Mouse (Mus musculus) midbrain, embryonic 15.5 days (tissue): ENCODE results near the gene Cyp4a30b. TPM values are rescaled to one million over a fixed set of nuclear protein-coding genes. Genes with fewer than 3 reads are reported as not detected.
"Not testable (repeated sequence)": the region's sequence is repeated elsewhere in the genome, so short reads cannot be mapped to it uniquely, and the experiment has no call there.

Experiments used
- ATAC-seq: fragments of 200-750 bp; cut with Nextera tagmentation; replicated peaks from 2 replicates; pipeline ENCODE4 v1.8.0; 2017; ENCODE audit warnings: moderate TSS enrichment
- H3K27ac ChIP-seq: fragments of 300-500 bp; sonication (generic); 2 replicates; pipeline ENCODE4 v1.5.1; 2015; ENCODE audit warnings: mild to moderate bottlenecking, inconsistent platforms
- H3K27me3 ChIP-seq: fragments of 300-500 bp; sonication (generic); replicated peaks from 2 replicates; pipeline ENCODE4 v1.6.1; 2015; ENCODE audit warnings: inconsistent platforms
- H3K36me3 ChIP-seq: fragments of 300-500 bp; sonication (generic); replicated peaks from 2 replicates; pipeline ENCODE4 v1.6.1; 2015; ENCODE audit warnings: inconsistent platforms
- H3K4me1 ChIP-seq: fragments of 300-500 bp; sonication (generic); 2 replicates; pipeline ENCODE4 v1.6.1; 2015; ENCODE audit warnings: inconsistent platforms
- H3K4me2 ChIP-seq: fragments of 300-500 bp; sonication (generic); 2 replicates; pipeline ENCODE4 v1.6.1; 2015; ENCODE audit warnings: inconsistent platforms, mild to moderate bottlenecking, moderate library complexity
- H3K4me3 ChIP-seq: fragments of 300-500 bp; sonication (generic); 2 replicates; pipeline ENCODE4 v1.5.1; 2015; ENCODE audit warnings: mild to moderate bottlenecking, inconsistent platforms
- H3K9ac ChIP-seq: fragments of 300-500 bp; sonication (generic); 2 replicates; pipeline ENCODE4 v1.6.1; 2015; ENCODE audit warnings: mild to moderate bottlenecking, inconsistent platforms
- H3K9me3 ChIP-seq: fragments of 300-500 bp; sonication (generic); 2 replicates; pipeline ENCODE4 v1.6.1; 2016; ENCODE audit warnings: inconsistent platforms
- WGBS: fragments of 180-500 bp; shearing (Covaris S2); methylation state at CpG from one replicate; pipeline ENCODE4 v1.1.7; 2015; ENCODE audit warnings: mixed read lengths; 5-methylcytosine and 5-hydroxymethylcytosine counted together
- polyA plus RNA-seq: library from polyadenylated mRNA; unstranded; fragments of >200 nt; fragmentation: Nextera tagmentation; extraction: Ambion mirVana; gene quantifications from 2 replicates; pipeline ENCODE4 v1.2.1, GENCODE M21; 2015

Cyp4a30b gene
- polyA plus RNA-seq: not detected in 2 replicates

- Histone ChIP-seq H3K9ac (no peak within 1 kb of the TSS), H3K36me3 (no peaks in the 10 kb centered on the region), H3K4me3 (no peak within 1 kb of the TSS), H3K27me3 (no peaks in the 10 kb centered on the region), H3K4me2 (no peak within 1 kb of the TSS), H3K4me1 (no peaks in the 10 kb centered on the region), H3K9me3 (no peaks in the 10 kb centered on the region), H3K27ac (no peak within 1 kb of the TSS)
- no peak for ATAC-seq
- WGBS: 80% methylated on average over 3 of the region's 3 CpGs
These were observed at the start of gene Cyp4a30b for GRCm38 (mm10) chr4:115452304-115452703. Gene Cyp4a30b (plus strand): TSS chr4:115452604.

- not testable (repeated sequence) for H3K27me3 ChIP-seq, H3K9ac ChIP-seq, H3K4me2 ChIP-seq, H3K9me3 ChIP-seq, H3K36me3 ChIP-seq, ATAC-seq, H3K27ac ChIP-seq, H3K4me3 ChIP-seq, H3K4me1 ChIP-seq
These were observed 41.1 kb upstream of the Cyp4a30b start, which contains the start of gene Cyp4a12b for GRCm38 (mm10) chr4:115411324-115411723. Gene Cyp4a12b (plus strand): TSS chr4:115411624.

GRCm38 (mm10) chr4:115450577-115451137 lies 1.7 kb upstream of the Cyp4a30b start:
- no peak overlapping the region for H3K27ac ChIP-seq
- H3K4me1 ChIP-seq: no peaks in the 10 kb centered on the region
- 65% methylated on average over 3 of the region's 3 CpGs for WGBS
- ATAC-seq: no peak
- H3K4me2 ChIP-seq: no peak overlapping the region
- no peaks in the 10 kb centered on the region for H3K27me3 ChIP-seq
- no peak overlapping the region for H3K4me3 ChIP-seq
- no peak overlapping the region for H3K9ac ChIP-seq
- no peaks in the 10 kb centered on the region for H3K9me3 ChIP-seq
- H3K36me3 ChIP-seq: no peaks in the 10 kb centered on the region

GRCm38 (mm10) chr4:115473585-115473984 lies 21.2 kb downstream of the Cyp4a30b start:
- H3K27me3 ChIP-seq, H3K9me3 ChIP-seq, H3K27ac ChIP-seq, H3K4me2 ChIP-seq, H3K9ac ChIP-seq, H3K36me3 ChIP-seq, H3K4me3 ChIP-seq, ATAC-seq, H3K4me1 ChIP-seq: not testable (repeated sequence)
- WGBS: 76% methylated on average over 3 of the region's 3 CpGs

GRCm38 (mm10) chr4:115476051-115476450 lies 23.6 kb downstream of the Cyp4a30b start:
- H3K4me1 ChIP-seq: not testable (repeated sequence)

GRCm38 (mm10) chr4:115481006-115481652 lies 28.7 kb downstream of the Cyp4a30b start:
- WGBS: 73% methylated on average over 6 of the region's 6 CpGs
- Histone ChIP-seq H3K9ac (no peak overlapping the region), H3K36me3 (no peaks in the 10 kb centered on the region), H3K27me3 (no peaks in the 10 kb centered on the region), H3K4me3 (no peak overlapping the region), H3K27ac (no peak overlapping the region), H3K4me2 (no peak overlapping the region), H3K4me1 (no peaks in the 10 kb centered on the region), H3K9me3 (no peaks in the 10 kb centered on the region)
- no peak for ATAC-seq

More at GRCm38 (mm10) chr4:115476051-115476450, 23.6 kb downstream of the Cyp4a30b start:
- H3K4me2 ChIP-seq, H3K27me3 ChIP-seq, H3K4me3 ChIP-seq, H3K27ac ChIP-seq, ATAC-seq, H3K36me3 ChIP-seq, H3K9me3 ChIP-seq, H3K9ac ChIP-seq: not testable (repeated sequence)

GRCm38 (mm10) chr4:115496001-115496400 lies 43.6 kb downstream of the Cyp4a30b start, which contains the start of gene Cyp4a14:
Gene Cyp4a14 (minus strand): TSS chr4:115496142.
- Histone ChIP-seq H3K9me3 (no peaks in the 10 kb centered on the region), H3K4me1 (no peaks in the 10 kb centered on the region), H3K27me3 (no peaks in the 10 kb centered on the region), H3K4me3 (no peak within 1 kb of the TSS), H3K36me3 (no peaks in the 10 kb centered on the region), H3K9ac (no peak within 1 kb of the TSS), H3K27ac (no peak within 1 kb of the TSS), H3K4me2 (no peak within 1 kb of the TSS)
- no peak for ATAC-seq
- WGBS: 84% methylated on average over 1 of the region's 1 CpGs

- Histone ChIP-seq H3K9ac (no peak overlapping the region), H3K4me1 (no peaks in the 10 kb centered on the region), H3K36me3 (no peaks in the 10 kb centered on the region), H3K4me3 (no peak overlapping the region), H3K27ac (no peak overlapping the region), H3K9me3 (no peaks in the 10 kb centered on the region), H3K4me2 (no peak overlapping the region), H3K27me3 (no peaks in the 10 kb centered on the region)
- ATAC-seq: no peak
- 90% methylated on average over 3 of the region's 3 CpGs for WGBS
These were observed 45.1 kb downstream of the Cyp4a30b start for GRCm38 (mm10) chr4:115497466-115497865.

- not testable (repeated sequence) for H3K9me3 ChIP-seq, H3K36me3 ChIP-seq, ATAC-seq, H3K4me2 ChIP-seq, H3K9ac ChIP-seq, H3K27me3 ChIP-seq, H3K27ac ChIP-seq, H3K4me1 ChIP-seq, H3K4me3 ChIP-seq
These were observed 61.6 kb downstream of the Cyp4a30b start for GRCm38 (mm10) chr4:115513964-115514363.

- H3K4me1 ChIP-seq, H3K27ac ChIP-seq, H3K9ac ChIP-seq, H3K4me3 ChIP-seq, ATAC-seq, H3K36me3 ChIP-seq, H3K9me3 ChIP-seq, H3K27me3 ChIP-seq, H3K4me2 ChIP-seq: not testable (repeated sequence)
- 89% methylated on average over 5 of the region's 5 CpGs for WGBS
These were observed 65.6 kb downstream of the Cyp4a30b start, which contains the start of gene Cyp4a10 for GRCm38 (mm10) chr4:115518000-115518399. Gene Cyp4a10 (plus strand): TSS chr4:115518264.

- Histone ChIP-seq H3K27me3 (no peaks in the 10 kb centered on the region), H3K9ac (no peak overlapping the region), H3K4me2 (no peak overlapping the region), H3K4me3 (no peak overlapping the region), H3K9me3 (no peaks in the 10 kb centered on the region), H3K27ac (no peak overlapping the region), H3K4me1 (no peaks in the 10 kb centered on the region), H3K36me3 (no peaks in the 10 kb centered on the region)
- no peak for ATAC-seq
- WGBS: 81% methylated on average over 4 of the region's 4 CpGs
These were observed 67.0 kb downstream of the Cyp4a30b start for GRCm38 (mm10) chr4:115519444-115519843.
